Mouse (Mus musculus) G1E (cell line): ENCODE results near the gene Plxna1. TPM values are rescaled to one million over a fixed set of nuclear protein-coding genes. Genes with fewer than 3 reads are reported as not detected.

Experiments
- ATAC-seq: 2 replicates; pipeline ENCODE4 v1.8.0; 2016; ENCODE audit warnings: mild to moderate bottlenecking; ENCODE audit not compliant: insufficient number of reproducible peaks, poor library complexity, low FRiP score, severe bottlenecking; ENCODE audit errors: extremely low read depth
- DNase-seq: peaks from one replicate; pipeline ENCODE4 v3.0.0; 2012; ENCODE audit warnings: low spot score
- H3K27me3 ChIP-seq: 2 replicates; pipeline ENCODE4 v1.6.1; 2012; ENCODE audit warnings: mild to moderate bottlenecking, low read length, inconsistent platforms; ENCODE audit not compliant: insufficient read depth
- H3K36me3 ChIP-seq: replicated peaks from 2 replicates; pipeline ENCODE3; 2012; ENCODE audit warnings: mild to moderate bottlenecking, inconsistent platforms
- H3K4me1 ChIP-seq: 2 replicates; pipeline ENCODE4 v1.6.1; 2012; ENCODE audit warnings: low read depth, low read length, inconsistent platforms, mixed read lengths; ENCODE audit not compliant: insufficient read depth
- H3K4me3 ChIP-seq: 2 replicates; pipeline ENCODE4 v1.5.1; 2012; ENCODE audit warnings: low read depth, mild to moderate bottlenecking, inconsistent platforms, low read length, moderate library complexity, mixed read lengths
- H3K9me3 ChIP-seq: replicated peaks from 2 replicates; pipeline ENCODE4 v1.6.1; 2012; ENCODE audit warnings: inconsistent platforms
- CTCF ChIP-seq: IDR thresholded peaks from 2 replicates; pipeline ENCODE4 v1.5.1; 2012; ENCODE audit warnings: low read depth, low read length, inconsistent platforms, mixed read lengths
- GATA1 ChIP-seq: IDR thresholded peaks from 2 replicates; pipeline ENCODE4 v1.6.1; 2012; ENCODE audit warnings: borderline replicate concordance, low read length, inconsistent platforms, mixed read lengths
- GATA2 ChIP-seq: IDR thresholded peaks from 2 replicates; pipeline ENCODE4 v1.6.1; 2012; ENCODE audit warnings: low read depth, low read length, inconsistent platforms, borderline replicate concordance
- TAL1 ChIP-seq: conservative IDR thresholded peaks from 2 replicates; pipeline ENCODE4 v1.6.1; 2012; ENCODE audit warnings: low read depth, low read length, inconsistent platforms, mixed read lengths
- polyA plus RNA-seq: library from polyadenylated mRNA; stranded (reverse); fragments of >175 nt; gene quantifications from 2 replicates; pipeline ENCODE4 v1.2.3, GENCODE M21; 2012
- total RNA-seq, 2 experiments: library from RNA; stranded (forward) in 1 of 2; stranded (reverse) in 1 of 2; fragments of 200-1000 nt in 1 of 2; fragments of >200 nt in 1 of 2; fragmentation: Nextera tagmentation in 1 of 2; gene quantifications; 2 replicates each; pipeline ENCODE4 v1.2.3; 2014 to 2017

Gene Plxna1
- total and polyA plus RNA-seq, 3 experiments: 5.9 to 17.0 (median 11.1) TPM

DNA sequence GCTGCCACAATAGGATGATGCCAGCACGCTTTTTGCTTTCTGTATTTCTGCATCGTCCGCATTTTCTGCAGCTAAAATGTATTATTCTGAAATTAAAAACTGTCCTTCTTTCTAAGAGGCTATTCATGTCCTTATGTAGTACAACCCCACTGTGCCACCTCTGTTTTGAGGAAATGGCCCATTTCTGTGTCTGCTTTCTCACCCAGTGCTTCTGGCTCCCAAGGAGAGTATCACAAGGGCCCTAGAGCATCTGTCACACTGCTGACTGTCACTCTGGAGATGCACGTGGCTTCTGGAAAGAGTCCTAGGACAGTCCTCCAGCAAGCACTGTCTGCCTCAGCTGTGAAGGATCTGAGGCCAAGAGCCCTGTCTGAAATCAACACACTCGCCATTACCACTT, 95.2 kb downstream of the Plxna1 start:
- Histone ChIP-seq H3K9me3 (no peaks in the 10 kb centered on the region), H3K4me3 (no peak overlapping the region), H3K27me3 (peaks cover 7% of the 10 kb centered on the region), H3K4me1 (peaks cover 5% of the 10 kb centered on the region; the same call in 1 of the 2 replicates), H3K36me3 (no peaks in the 10 kb centered on the region)
- DNase-seq (no peak), ATAC-seq (no peak)
- no peak for TF ChIP-seq GATA2
- TF ChIP-seq GATA1: no peak
- no peak for TF ChIP-seq TAL1
- no peak for TF ChIP-seq CTCF

Other genes with a start within 250 kb of the Plxna1 start
- 7.1 and 9.0 TPM in 2 replicates for gene Chchd6, start 233.0 kb upstream of the Plxna1 start, total RNA-seq (2014; fragmentation: Nextera tagmentation)
- gene Chchd6, start 233.0 kb upstream of the Plxna1 start, total RNA-seq (2017): 4.7 and 5.3 TPM in 2 replicates
- 13.3 and 15.8 TPM in 2 replicates for gene Chchd6, start 233.0 kb upstream of the Plxna1 start, polyA plus RNA-seq